Mouse (Mus musculus): ENCODE measurements around the gene Scnn1b.

DNA sequence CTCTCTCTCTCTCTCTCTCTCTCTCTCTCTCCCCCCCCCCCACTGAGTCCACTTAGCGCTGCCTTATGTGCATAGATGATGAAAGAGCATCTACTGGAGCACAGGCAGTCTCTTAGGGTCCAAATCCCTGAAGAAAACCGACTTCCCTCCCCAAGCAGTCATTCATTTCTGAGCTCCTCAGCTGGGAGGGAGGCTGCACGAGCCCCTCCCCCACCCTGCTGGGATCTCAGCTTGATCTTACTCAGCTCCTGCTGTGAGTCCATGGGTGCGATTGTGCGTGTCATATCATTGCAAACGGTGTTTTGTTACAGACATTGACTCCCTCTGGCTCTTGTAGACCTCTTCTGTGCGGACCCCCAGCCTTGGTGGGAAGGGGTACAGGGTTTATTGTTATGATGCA lies 35.1 kb downstream of the Scnn1b start:
- no peak for TF ChIP-seq CTCF (IDR thresholded peaks at IDR 0.05; ENCODE audit: borderline replicate concordance, extremely low read depth, insufficient read depth, insufficient read length)
- TF ChIP-seq POLR2A (IDR thresholded peaks at IDR 0.05; ENCODE audit: borderline replicate concordance, extremely low read depth, insufficient read depth, insufficient read length, poor library complexity, severe bottlenecking) = no peak
